Mouse (Mus musculus) layer of hippocampus, adult 2 months (tissue): ENCODE results near the gene Hax1. TPM values are rescaled to one million over a fixed set of nuclear protein-coding genes. Genes with fewer than 3 reads are reported as not detected.

Source experiments
- DNase-seq, 2 experiments: peaks; one replicate each; pipeline ENCODE4 v3.0.0; 2022; ENCODE audit warnings: low spot score in 2 of 2
- H3K27ac ChIP-seq: fragments of 200-600 bp; 2 replicates; pipeline ENCODE4 v1.8.1; 2022
- H3K4me3 ChIP-seq: fragments of 200-600 bp; 2 replicates; pipeline ENCODE4 v1.8.1; 2022; ENCODE audit warnings: mild to moderate bottlenecking
- CTCF ChIP-seq: fragments of 200-600 bp; conservative IDR thresholded peaks from 2 replicates; pipeline ENCODE4 v1.8.1; 2022; ENCODE audit warnings: antibody characterized with exemption, mild to moderate bottlenecking, moderate library complexity
- total RNA-seq, 2 experiments: library from RNA; stranded (reverse); gene quantifications; 2 replicates each; pipeline ENCODE4 v1.2.3; 2021

Gene Hax1
- total RNA-seq, 2 experiments from 2014 or later: 89.8 to 91.8 TPM

- Histone ChIP-seq H3K4me3 (no peak overlapping the region), H3K27ac (no peak overlapping the region)
- no peak for TF ChIP-seq CTCF
- no peak for DNase-seq
Observed at GRCm38 (mm10) chr3:89982426-89982825, 16.2 kb downstream of the Hax1 start.

GRCm38 (mm10) chr3:89976859-89977258 is 21.7 kb downstream of the Hax1 start:
- no peak for TF ChIP-seq CTCF
- no peak overlapping the region for H3K27ac ChIP-seq
- DNase-seq: no peak
- H3K4me3 ChIP-seq: no peak overlapping the region

GRCm38 (mm10) chr3:89968509-89968908 is 30.1 kb downstream of the Hax1 start:
- no peak for DNase-seq

GRCm38 (mm10) chr3:89966946-89967345 is 31.6 kb downstream of the Hax1 start:
- H3K27ac ChIP-seq: no peak overlapping the region
- DNase-seq: no peak
- TF ChIP-seq CTCF: peak; percentile 74
- no peak overlapping the region for H3K4me3 ChIP-seq

More at GRCm38 (mm10) chr3:89968509-89968908, 30.1 kb downstream of the Hax1 start:
- TF ChIP-seq CTCF: no peak
- no peak overlapping the region for H3K27ac ChIP-seq
- H3K4me3 ChIP-seq: no peak overlapping the region

GRCm38 (mm10) chr3:89965972-89966371 is 32.6 kb downstream of the Hax1 start:
- DNase-seq: no peak
- TF ChIP-seq CTCF: no peak
- Histone ChIP-seq H3K27ac (no peak overlapping the region), H3K4me3 (no peak overlapping the region)

- DNase-seq: no peak
- TF ChIP-seq CTCF: no peak
- Histone ChIP-seq H3K27ac (no peak overlapping the region), H3K4me3 (no peak overlapping the region)
Observed at GRCm38 (mm10) chr3:89965557-89965956, 33.0 kb downstream of the Hax1 start.

- peak; percentile 61 to 66 for DNase-seq
- Histone ChIP-seq H3K4me3 (peak overlapping the region; percentile 91), H3K27ac (peak overlapping the region; percentile 96)
- TF ChIP-seq CTCF: peak; percentile 93
Observed at GRCm38 (mm10) chr3:89963926-89964739, 34.4 kb downstream of the Hax1 start.

GRCm38 (mm10) chr3:89963221-89963763 is 35.3 kb downstream of the Hax1 start, which contains the start of gene Atp8b2:
Gene Atp8b2, minus strand, starts transcription at chr3:89963508.
- TF ChIP-seq CTCF: no peak
- H3K4me3 ChIP-seq: peak within 1 kb of the TSS; percentile 91
- H3K27ac ChIP-seq: peak within 1 kb of the TSS; percentile 96
- DNase-seq: peak; percentile 50 to 52

GRCm38 (mm10) chr3:89962751-89963220 is 35.8 kb downstream of the Hax1 start:
- peak overlapping the region; percentile 91 for H3K4me3 ChIP-seq
- TF ChIP-seq CTCF: no peak
- DNase-seq: no peak
- H3K27ac ChIP-seq: peak overlapping the region; percentile 96

GRCm38 (mm10) chr3:89962059-89962750 is 36.4 kb downstream of the Hax1 start:
- H3K27ac ChIP-seq: peak overlapping the region; percentile 96
- peak overlapping the region; percentile 91 for H3K4me3 ChIP-seq
- TF ChIP-seq CTCF: no peak
- no peak for DNase-seq

GRCm38 (mm10) chr3:89961436-89961835 is 37.1 kb downstream of the Hax1 start:
- DNase-seq: no peak

GRCm38 (mm10) chr3:89960469-89960868 is 38.1 kb downstream of the Hax1 start:
- DNase-seq: peak; percentile 94 to 96

More at GRCm38 (mm10) chr3:89961436-89961835, 37.1 kb downstream of the Hax1 start:
- Histone ChIP-seq H3K4me3 (peak overlapping the region; percentile 91; the same call in 1 of the 2 replicates), H3K27ac (peak overlapping the region; percentile 96)
- TF ChIP-seq CTCF: no peak

GRCm38 (mm10) chr3:89959435-89959834 is 39.1 kb downstream of the Hax1 start:
- Histone ChIP-seq H3K27ac (peak overlapping the region; percentile 93), H3K4me3 (peak overlapping the region; percentile 95)
- no peak for TF ChIP-seq CTCF
- peak; percentile 42 to 79 for DNase-seq

More at GRCm38 (mm10) chr3:89960469-89960868, 38.1 kb downstream of the Hax1 start:
- peak overlapping the region; percentile 95 for H3K4me3 ChIP-seq
- no peak for TF ChIP-seq CTCF
- H3K27ac ChIP-seq: peak overlapping the region; percentile 93
